Mouse (Mus musculus): ENCODE results near the gene Ubl4a.
A peak's percentile ranks its signal among the peaks of the same experiment; 100 is the strongest.
"Not testable (repeated sequence)": the region's sequence is repeated elsewhere in the genome, so short reads cannot be mapped to it uniquely, and the experiment has no call there.

Ubl4a gene

DNA sequence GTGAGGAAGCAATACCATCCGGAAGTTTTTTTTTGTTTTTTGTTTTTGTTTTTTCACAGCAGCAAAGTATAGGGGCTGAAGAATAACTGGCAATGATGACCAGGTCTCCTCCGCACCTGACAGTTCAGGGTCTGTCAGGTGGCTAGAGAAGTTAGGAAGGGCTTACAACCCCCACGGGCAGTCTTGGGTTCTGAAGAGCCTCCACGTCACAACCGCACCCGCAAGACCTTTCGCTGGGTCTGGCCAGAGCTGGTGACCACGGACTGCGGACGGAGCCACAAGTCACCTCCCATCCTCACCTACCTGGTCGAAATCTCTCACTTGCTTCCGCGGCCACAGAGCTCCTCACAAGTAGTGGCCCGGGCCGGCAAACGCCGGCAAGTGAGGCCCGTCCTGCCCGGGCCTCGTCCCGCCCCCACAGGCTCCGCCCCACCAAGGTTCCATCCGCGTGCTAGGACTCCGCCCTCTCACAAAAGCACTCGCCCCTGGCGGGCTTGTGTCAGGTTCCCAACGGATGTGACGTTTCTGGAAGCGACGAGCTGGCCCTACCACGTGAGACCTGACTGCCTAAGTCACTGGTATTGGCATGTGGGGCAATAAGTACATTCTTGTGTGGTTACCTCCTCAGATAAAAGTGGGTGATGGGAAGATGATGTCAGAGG, at the start of gene Ubl4a, which contains the start of gene Slc10a3:
Gene Ubl4a (minus strand): TSS at position 331 of the 662 bp plus-strand sequence.
Gene Slc10a3 (minus strand): TSS at position 462 of the 662 bp plus-strand sequence.
- peak; percentile 26 for DNase-seq (ENCODE audit: extremely low read depth, low read depth, low spot score)

DNA sequence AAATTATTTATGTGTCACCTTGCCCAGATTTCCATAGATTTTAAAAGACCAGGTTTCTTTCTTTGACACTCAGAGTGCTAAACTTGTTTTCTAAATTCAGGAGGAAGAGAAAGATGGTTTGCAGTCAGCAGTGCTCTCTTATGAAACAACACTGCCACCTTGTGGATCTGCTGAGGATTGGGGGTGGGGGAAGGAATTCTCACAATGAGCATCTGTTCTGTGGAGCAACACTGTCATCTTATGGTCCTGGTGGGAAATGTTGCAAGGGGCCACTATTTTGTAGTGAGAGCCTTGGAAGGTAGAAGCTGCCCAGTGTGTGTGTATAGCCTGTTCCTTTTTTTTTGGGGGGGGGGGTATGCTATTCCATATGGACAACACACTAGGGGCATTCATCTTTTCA, 40.4 kb upstream of the Ubl4a start:
- DNase-seq (ENCODE audit: extremely low read depth, low read depth, low spot score) = no peak

DNA sequence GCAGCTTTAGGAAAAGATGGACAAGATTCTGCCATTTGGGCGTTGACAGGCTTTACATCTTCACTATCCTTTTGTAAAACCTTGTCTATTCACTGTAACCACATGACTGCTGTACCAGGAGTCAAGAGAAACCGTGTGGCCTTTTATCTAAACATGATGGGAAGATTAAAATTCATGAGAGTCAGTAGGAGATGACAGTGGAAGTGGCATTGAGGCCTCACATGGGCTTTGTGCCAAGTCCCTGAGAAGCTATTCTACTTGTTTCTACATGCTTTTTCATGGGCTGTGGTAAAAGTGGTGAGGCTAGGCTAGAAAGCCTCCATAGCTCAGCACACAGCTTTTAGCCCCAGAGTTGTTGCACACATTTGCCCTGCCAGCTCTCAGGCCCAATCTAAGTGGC, 35.3 kb upstream of the Ubl4a start:
- DNase-seq (ENCODE audit: extremely low read depth, low read depth, low spot score) = no peak

DNA sequence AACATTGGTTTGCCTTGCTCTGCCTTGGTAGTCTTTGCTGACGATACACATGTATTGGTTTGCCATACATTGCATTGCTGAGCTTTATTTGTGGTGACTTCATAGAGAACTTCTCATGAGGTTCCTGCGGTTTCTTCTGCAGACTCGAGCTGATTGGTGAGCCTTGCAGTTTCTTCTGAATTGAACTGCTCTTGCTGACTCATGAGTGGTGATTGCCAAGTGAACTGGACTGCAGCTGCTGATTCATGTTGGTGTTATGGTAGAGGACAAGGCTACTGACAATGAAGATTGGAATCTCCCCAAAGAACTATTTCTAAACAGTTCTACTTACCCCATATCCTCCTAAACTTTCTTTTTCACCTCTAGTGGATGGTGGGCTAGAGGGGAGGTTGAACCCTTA, 27.1 kb upstream of the Ubl4a start:
- no peak for DNase-seq (ENCODE audit: extremely low read depth, low read depth, low spot score)

DNA sequence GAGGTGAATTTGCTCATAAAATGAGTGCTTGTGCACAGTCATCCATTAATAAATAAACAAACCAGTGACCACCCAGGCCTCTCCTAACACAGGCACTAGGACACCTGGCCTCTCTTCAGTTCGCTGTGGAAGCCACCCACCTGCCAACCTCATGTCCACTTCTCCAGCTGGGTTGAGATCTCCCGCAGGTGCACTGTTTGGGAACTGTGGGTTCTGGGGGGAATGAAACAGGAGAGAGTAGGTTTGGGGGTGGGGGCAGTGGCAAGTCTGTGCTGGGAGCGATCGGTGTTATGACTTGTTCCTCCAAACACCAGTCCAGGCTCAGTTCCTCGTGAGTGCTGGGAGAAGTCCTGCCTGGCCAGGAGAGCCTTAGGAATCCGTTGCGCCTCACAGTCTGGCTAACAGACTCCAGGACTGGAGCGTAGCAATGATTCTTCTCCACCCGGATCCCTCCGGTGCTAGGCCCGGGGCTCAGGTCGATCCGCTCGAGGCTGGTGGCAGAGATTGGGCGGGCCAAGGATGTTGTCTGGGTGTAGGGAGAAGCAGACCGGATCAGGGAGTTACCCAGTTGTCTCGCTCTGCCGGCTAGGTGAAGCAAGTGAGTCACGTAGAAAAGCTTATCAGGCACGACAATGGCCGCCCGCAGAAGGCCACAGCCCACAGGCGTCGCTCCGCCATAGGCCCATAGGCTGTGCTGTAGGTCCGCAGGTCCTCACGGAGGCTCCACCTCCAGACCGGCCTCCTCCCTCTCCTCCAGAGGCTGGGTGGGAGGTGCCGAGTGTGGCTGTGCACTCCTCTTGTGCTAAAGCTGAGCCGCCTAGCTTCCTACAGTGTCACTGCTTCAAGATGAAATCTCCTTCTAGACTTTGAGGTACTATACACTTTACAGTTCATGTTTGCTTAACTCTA, 19.8 kb upstream of the Ubl4a start, which contains the start of the genes Fam3a and Ikbkg:
Gene Fam3a (minus strand): TSS at position 738 of the 909 bp plus-strand sequence.
Gene Ikbkg (plus strand): TSS at position 756 of the 909 bp plus-strand sequence.
- peak; percentile 18 for DNase-seq (ENCODE audit: extremely low read depth, low read depth, low spot score)

DNA sequence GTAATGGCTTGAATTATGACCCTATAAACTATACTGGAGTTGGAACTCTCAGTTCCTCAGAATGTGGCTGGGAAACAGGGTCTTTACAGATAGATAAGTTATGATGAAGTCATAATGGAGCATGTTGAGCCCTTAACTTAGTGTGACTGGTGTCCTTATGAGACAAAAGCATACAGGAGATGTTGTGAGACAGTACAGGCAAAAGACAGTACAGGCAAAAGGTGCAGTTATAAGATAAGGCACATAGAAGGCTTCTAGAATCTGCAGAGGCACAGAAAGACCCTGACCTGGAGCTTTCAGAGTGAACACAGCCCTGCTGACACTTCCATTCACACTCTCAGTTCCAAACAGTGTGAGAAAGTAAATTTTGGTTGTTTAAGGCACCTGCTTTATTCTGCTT, 15.1 kb upstream of the Ubl4a start:
- DNase-seq (ENCODE audit: extremely low read depth, low read depth, low spot score) = no peak

DNA sequence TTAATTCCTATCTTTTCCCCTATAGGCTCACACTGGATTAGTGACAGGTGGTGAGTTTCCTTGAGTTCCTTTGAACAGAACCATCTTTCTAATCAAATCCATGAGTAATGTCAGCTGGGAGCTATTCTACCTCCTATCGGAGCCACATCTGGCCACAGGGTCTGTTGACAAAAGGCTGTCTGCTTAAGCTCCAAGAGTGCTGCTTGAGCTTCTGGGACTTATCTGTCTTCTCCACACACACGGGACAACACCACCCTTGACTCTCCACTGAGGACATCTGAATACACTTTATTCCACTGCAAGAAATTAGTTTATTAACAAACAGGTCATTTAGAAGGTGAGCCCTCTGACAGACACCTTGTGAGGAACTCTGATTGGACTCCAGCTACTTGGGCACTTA, 11.4 kb upstream of the Ubl4a start:
- DNase-seq (ENCODE audit: extremely low read depth, low read depth, low spot score) = no peak

DNA sequence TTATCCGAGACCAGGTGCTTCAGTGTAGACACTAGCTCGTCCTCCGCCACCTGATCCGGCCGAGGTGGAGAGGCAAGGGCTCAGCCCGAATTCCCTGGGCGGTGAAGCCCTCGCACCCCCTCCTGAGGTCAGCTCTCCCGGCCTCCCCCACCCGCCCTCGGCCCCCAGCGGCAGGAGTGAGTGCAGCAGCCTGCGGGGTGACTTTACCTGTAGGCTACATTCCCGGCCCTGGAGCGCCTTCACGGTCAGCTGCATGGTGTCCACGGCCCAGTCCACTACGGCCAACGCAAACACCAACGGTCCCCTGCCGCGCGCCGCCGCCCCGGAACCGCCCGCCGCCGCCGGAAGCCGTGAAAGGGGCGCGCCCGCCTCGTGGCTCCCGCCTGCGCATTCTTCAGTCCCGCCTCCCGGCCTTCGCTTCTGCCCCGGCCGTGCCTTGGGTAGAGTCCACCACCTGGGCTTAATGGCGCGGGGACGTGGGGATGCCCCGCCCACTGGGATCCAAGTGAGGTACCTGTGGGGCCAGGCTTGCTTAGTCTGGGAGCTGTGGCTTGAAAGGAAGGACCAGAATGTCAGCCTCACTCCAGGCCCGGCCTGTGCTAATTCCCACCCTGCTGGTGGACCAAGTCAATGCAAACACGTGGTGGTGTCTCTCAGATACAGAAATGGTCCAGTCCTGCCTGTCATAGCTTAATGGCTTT, 4.7 kb downstream of the Ubl4a start:
- no peak for DNase-seq (ENCODE audit: extremely low read depth, low read depth, low spot score)

DNA sequence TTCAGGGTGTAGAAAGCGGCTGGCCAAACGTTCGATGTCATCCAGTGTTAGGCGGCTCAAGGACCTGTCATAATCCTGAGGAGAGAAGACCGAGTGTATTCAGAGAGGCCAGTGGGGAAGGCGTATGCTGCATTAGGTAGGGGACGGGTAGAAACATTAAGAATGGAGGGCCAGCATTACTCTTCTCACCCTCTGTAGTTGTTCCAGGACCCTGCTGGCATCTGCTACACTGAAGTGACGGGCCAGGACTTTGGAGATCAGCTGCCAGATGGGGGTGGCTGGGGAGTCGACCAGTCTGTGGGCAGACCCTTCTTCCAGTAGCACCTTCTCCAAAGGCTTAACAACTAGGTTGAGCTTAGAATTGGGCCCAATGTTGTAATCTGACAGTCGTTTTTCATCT, 5.5 kb downstream of the Ubl4a start:
- no peak for DNase-seq (ENCODE audit: extremely low read depth, low read depth, low spot score)

DNA sequence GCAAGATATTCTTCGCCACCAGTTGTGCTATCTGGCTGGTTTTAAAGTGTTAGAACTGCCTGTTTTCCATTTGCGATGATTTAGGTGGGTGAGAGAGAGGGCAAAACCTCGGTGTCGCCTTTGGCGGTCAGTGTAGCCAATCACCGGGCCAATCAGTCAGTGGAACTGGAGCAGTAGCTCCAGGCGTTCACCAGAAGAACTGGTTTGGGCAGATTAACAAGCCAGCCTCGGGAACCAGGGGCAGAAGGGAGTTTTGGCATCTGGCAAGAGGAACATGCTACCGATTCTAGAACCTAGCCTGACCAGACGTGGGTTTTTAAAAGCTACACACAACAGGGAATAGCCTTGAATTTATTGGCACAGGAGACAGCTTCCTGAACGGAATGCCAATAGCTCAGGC, 13.8 kb downstream of the Ubl4a start:
- peak; percentile 36 for DNase-seq (ENCODE audit: extremely low read depth, low read depth, low spot score)

DNA sequence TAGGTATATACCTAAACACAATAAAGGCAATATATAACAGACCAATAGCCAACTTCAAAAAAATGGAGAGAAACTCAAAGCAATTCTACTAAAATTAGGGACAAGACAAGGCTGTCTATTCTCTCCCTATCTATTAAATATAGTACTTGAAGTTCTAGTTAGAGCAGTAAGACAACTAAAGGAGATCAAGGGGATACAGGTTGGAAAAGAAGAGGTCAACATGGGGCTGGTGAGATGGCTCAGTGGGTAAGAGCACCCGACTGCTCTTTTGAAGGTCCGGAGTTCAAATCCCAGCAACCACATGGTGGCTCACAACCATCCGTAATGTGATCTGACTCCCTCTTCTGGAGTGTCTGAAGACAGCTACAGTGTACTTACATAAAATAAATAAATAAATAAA, 15.9 kb downstream of the Ubl4a start:
- not testable (repeated sequence) for DNase-seq (ENCODE audit: extremely low read depth, low read depth, low spot score)

DNA sequence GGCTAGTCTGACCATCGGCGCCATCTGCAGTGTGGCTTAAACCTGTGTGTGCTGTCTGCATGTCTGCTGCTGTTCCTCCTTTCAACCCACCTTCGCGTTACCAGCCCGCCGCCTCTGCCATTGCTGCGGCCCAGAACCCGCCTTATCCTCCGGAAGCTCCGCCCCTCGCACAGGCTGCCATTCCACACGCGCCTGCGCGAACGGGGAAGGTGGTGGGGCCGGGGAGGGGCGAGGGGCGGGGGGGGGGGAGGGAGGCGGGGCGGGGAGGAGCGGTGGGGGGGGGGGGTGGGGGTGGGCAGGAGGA, 19.6 kb downstream of the Ubl4a start, which contains the start of gene Lage3:
Gene Lage3 (minus strand): TSS at position 152 of the 304 bp plus-strand sequence.
- no peak for DNase-seq (ENCODE audit: extremely low read depth, low read depth, low spot score)

DNA sequence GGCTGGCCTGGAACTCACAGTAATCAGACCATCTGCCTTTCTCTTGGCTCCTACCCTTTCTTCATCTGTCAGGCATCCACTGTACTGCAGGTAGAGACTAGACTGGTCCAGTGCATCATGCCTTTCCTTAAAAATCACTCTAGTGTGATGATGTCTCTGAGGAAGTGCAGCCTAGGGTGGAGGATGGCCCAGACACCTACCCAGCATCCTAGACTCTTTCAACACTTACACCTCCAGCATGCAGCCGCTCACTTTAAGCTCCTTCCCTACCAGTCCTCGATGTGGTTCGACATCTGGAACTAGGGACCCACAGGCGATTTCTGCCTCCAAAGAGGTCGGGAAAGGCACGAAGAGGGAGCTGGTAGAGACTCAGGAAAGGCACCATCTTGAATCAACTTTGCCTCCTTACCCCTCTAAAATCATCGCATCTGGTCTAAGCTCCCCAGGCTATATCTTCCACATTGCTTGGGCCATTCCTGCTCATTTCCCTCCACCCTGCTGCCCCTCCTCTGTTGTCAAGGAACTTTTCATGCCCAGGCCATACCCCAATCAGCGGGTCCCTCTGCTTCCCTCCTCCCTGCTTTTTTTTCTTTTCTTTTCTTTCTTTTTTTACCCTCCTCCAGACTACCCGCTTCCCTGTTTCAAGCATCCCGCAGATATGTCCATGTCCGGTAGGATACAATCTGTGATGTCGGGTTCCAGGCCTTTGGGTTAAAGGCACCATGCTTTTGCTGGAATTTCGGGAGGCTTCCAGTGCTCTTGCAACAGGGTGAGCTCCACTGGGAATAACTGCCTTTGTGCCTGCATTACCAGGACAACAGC, 20.2 kb downstream of the Ubl4a start:
- no peak for DNase-seq (ENCODE audit: extremely low read depth, low read depth, low spot score)

DNA sequence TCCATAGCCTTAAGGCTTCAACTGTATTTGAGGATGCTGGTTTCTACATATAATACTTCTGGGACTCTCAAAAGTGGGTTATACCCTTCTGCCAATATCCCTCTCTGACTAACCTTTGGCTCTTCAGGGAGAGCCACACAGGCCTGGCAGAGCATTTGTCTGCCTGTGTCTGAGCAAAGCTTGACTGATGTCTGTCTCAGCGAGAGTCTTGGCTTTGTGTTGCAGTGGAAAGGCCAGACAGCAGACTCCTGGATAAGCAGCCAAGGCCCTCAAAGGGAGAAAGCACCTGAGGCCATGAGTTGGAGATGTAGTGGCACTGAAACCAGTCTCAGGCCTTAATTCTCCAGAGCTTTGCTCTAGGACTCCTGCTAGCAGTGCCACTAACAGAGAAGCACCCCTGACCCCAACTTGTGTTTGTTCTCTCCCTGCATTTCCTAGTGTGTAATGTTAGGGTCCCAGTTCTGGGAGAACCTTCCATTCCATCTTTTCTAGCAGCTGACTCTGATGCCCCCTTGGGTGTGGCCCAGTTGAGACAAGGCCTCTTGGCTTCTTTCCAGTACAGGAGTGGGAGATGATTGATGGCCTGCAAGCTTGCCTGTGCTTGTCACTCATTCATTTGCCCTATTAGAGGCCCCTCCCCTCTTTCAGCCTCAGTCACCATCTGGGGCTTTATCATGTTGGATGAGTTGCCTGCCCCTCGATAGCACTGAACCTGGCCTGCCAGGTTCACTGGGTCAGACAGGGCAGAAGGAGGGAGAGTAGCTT, 42.7 kb downstream of the Ubl4a start:
- no peak for DNase-seq (ENCODE audit: extremely low read depth, low read depth, low spot score)

DNA sequence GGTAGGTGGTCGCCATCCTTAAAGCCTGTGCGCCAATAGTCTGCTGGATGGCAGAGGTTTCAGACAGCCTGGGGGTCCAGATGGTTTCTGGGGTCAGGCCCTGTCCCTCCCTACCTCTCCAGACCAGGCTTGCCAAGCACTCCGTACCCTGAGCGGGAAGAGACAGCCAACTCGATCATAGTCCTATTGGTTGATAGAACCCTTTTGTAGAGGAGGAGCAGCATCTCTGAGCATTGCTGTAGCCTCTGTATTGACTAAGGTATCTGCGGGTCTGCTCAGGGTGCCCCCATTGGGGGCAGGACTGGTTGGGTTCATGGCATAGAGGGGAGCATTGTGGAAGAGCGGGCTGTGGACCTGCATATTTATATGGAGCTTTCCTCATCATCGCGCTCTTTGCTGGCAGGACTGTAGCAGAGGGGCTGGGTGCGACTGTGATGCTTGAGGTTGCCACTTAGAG, 43.8 kb downstream of the Ubl4a start:
- no peak for DNase-seq (ENCODE audit: extremely low read depth, low read depth, low spot score)

DNA sequence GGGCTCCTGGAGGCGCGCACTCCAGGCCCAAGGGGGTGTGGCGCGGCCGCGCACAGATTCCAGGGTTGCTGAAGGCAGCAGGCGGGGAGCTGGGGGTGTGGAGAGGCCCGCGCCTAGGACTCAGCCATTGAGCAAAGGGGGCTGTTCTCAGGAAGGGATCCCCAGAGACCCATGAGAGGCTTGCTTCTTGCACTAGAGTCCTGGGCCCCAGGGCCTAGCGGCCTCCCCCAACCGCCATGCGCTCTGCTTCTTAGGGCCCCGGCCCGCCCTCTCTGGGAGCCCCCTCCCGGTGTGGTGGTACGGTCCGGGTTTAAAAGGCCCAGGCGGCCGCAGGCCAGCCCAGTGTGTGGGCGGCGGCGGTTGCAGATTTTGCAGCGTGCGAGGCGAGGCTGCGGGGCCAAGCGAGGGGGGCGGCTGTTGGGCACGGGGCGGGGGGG, 44.3 kb downstream of the Ubl4a start, which contains the start of gene Plxna3:
Gene Plxna3 (plus strand): TSS at position 342 of the 437 bp plus-strand sequence.
- DNase-seq (ENCODE audit: extremely low read depth, low read depth, low spot score) = no peak

All from fat pad, adult 2 months (tissue).